Mouse (Mus musculus): ENCODE data around the gene Tmem151a.

GRCm38 (mm10) chr19:5092083-5092482 lies 6.8 kb upstream of the Tmem151a start:
- no peak for TF ChIP-seq POLR2A (IDR thresholded peaks at IDR 0.05; ENCODE audit: insufficient read length, low read depth)
- TF ChIP-seq USF1 (IDR thresholded peaks at IDR 0.05; ENCODE audit: low read depth), result no peak
- no peak for TF ChIP-seq E2F4 (IDR thresholded peaks at IDR 0.05; ENCODE audit: insufficient read depth)
- no peak for TF ChIP-seq TCF3 (IDR thresholded peaks at IDR 0.05; ENCODE audit: insufficient read length, low read depth)
- TF ChIP-seq POLR2AphosphoS2 (IDR thresholded peaks at IDR 0.05; ENCODE audit: insufficient read length, low read depth), result no peak
- no peak for TF ChIP-seq MAX (IDR thresholded peaks at IDR 0.05; ENCODE audit: low read depth)
- no peak for TF ChIP-seq TCF12 (IDR thresholded peaks at IDR 0.05; ENCODE audit: insufficient read depth, poor library complexity, severe bottlenecking)
